Mouse (Mus musculus): ENCODE measurements around the gene Adam10.

Gene Adam10

DNA sequence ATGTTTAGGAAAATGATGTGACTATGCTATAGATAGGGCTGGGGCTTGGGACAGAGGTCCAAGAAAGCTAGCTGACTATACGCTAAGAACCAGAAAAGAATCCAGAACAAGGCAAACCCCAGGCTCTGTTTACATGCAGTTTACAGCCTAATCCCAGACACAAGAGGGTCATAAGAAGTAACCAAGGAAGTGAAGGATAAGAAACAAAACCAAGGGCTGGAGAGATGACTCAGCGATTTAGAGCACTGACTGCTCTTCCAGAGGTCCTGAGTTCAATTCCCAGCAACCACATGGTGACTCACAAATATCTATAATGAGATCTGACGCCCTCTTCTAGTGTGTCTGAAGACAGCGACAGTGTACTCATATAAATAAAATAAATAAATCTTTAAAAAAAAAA, 3.7 kb upstream of the Adam10 start:
- no peak for DNase-seq

DNA sequence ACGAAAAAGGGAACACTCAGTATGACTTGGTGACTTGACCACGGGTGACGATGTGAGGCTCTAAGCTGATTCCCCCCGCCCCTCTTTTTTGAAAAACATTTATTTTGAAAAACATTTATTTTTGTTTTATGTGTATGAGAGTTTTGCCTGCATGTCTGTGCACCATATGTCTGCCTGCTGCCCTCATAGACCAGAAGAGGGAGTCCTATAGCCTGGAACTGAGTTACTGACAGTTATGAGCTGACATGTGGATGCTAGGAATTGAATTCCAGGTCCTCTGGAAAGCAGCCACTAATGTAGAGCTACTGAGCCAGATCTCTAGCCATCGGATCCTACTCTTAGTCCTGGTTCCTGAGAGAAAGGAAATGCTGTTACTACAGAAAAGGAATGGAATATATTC, 2.8 kb upstream of the Adam10 start:
- no peak for DNase-seq

- peak; percentile 57 for DNase-seq
Measured at GRCm38 (mm10) chr9:70679132-70680091, 615 bp downstream of the Adam10 start.

- no peak for DNase-seq
Measured at GRCm38 (mm10) chr9:70682202-70682601, 3.4 kb downstream of the Adam10 start.

DNA sequence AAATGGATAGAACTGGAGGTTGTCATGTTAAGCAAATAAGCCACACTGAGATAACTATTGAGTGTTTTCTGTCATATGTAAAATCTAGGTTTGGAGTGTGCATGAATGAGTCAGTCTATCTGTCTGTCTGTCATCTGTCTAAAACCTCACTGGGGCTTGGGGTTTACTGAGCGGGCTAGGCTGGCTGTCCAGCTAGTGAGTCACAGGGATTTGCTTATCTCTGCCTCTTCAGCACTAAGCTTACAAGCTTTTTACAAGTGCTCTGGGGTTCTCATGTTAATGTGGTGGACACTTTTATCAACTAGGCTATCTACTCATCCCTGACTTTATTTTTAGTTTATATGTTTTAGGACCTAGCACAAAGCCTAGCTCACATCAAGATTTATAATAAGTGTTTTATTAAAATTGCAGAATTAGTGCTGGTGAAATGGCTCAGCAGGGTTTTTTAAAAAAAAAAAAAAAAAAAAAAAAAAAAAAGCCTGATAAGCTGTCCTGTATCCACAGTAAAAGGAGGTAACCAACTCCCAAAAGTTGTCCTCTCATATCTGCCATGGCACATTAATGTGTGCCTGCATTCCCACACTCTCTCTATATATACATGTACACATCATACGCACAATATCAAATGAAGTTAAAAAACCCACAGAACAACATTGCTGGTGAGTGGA, 9.6 kb downstream of the Adam10 start:
- DNase-seq = no peak

GRCm38 (mm10) chr9:70689926-70690325, 11.1 kb downstream of the Adam10 start:
- DNase-seq = no peak

- DNase-seq = no peak
Measured at GRCm38 (mm10) chr9:70690579-70690978, 11.8 kb downstream of the Adam10 start.

GRCm38 (mm10) chr9:70691772-70692693, 13.2 kb downstream of the Adam10 start:
- DNase-seq = no peak

GRCm38 (mm10) chr9:70695723-70696122, 16.9 kb downstream of the Adam10 start:
- no peak for DNase-seq

DNA sequence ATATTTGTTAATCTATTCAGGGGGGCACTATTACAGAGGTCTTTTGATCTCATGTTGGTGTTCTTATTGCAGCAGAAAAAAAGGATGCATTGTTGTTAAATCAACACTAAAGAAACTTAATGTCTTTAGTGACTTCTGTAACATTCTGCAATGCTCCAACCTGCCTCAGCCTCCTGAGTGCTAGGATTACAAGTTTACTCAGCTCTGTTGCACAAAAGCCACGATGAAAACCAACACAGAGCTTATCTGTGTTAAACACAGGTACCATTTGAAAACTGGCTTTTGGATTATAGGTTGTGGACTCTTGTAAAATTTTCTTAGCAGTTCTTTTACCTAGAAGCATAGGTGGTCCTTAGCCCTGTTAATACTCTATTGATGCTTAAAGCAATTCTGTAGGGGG, 19.3 kb downstream of the Adam10 start:
- no peak for DNase-seq

GRCm38 (mm10) chr9:70703597-70704203, 24.9 kb downstream of the Adam10 start:
- no peak for DNase-seq

DNA sequence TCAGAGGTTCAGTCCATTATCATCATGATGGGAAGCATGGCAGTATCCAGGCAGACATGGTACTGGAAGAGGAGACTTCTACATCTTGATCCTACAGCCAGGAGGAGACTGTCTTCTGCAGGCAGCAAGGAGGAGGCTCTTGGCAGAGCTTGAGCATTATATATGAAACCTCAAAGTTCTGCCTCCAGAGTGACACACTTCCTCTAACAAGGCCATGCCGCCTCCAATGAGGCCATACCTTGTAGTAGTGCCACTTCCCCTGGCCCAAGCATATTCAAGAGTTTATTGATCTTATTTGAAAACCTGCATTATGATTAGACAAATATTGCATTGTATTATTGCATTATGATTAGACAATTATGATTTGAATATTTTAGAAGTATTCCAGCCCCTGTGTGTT, 27.6 kb downstream of the Adam10 start:
- no peak for DNase-seq

DNA sequence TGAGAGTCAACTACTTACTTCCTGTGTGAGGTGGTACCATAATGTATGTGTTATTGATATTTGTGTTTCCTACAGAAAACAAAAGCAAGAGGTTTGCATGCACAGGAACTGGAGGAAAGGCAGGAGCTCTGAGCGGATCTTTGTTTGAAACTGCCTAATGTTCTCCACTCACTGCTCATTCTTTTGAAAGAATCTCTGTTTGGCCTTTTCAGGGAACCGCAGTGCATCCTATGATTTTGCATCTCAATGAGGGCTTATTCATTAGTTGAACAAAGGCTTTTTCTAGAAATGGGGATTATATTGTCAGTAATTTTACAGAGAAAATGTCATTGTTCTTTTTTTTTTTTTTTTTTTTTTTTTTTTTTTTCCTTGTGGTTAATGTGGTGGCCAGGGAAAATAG, 50.7 kb downstream of the Adam10 start:
- no peak for DNase-seq

- DNase-seq = no peak
Measured at GRCm38 (mm10) chr9:70731079-70731478, 52.3 kb downstream of the Adam10 start.

- DNase-seq = no peak
Measured at GRCm38 (mm10) chr9:70733208-70733607, 54.4 kb downstream of the Adam10 start.

DNA sequence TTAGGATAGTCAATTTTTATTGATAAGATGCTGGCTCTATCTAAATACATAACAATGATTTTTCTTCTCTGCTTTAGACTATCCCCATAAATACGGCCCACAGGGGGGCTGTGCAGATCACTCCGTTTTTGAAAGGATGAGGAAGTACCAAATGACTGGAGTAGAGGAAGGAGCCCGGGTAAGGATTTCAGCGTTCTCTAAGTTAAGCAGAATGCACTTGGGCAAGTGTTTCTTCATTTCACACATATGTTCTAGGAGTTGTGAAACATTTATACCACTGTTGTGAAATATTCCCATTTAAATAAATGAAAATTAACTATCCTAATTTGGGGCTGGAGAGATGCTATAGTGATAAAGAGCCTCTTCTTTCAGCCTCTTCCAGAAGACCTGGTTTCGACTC, 61.2 kb downstream of the Adam10 start:
- no peak for DNase-seq

GRCm38 (mm10) chr9:70751504-70752222, 72.9 kb downstream of the Adam10 start:
- no peak for DNase-seq

DNA sequence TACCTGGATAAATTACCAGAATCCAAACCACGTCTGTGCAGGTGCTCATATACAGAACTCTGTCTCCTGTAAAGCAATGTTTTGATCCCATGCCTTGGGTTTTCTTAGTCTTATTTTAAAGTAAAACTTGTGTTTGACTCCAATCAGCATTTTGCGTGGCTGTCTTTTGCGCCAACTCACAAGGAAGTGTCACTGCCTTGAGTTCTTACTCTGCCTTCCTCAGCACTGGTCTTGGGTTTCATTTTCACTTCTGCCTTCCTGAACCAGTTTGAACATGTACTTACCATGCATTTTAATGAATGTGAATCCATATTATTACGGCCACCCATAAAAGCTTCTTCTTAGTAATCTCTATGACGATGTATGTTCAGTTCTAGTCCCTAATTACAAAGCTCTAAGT, 82.2 kb downstream of the Adam10 start:
- DNase-seq = no peak

GRCm38 (mm10) chr9:70775517-70775916, 96.7 kb downstream of the Adam10 start:
- no peak for DNase-seq

GRCm38 (mm10) chr9:70782191-70782590, 103.4 kb downstream of the Adam10 start:
- DNase-seq = no peak

- no peak for DNase-seq
Measured at GRCm38 (mm10) chr9:70788705-70789104, 109.9 kb downstream of the Adam10 start.

- no peak for DNase-seq
Measured at GRCm38 (mm10) chr9:70790621-70791020, 111.8 kb downstream of the Adam10 start.

Measured in right cerebral cortex, postnatal 4 days (tissue).